Mouse (Mus musculus): Measurements from ENCODE around the gene Ncam1. TPM values are rescaled to one million over a fixed set of nuclear protein-coding genes. Genes with fewer than 3 reads are reported as not detected.
A peak's percentile ranks its signal among the peaks of the same experiment; 100 is the strongest.

Gene Ncam1
- polyA plus RNA-seq, 1 experiment from 2014 or later = 80.0 TPM

DNA sequence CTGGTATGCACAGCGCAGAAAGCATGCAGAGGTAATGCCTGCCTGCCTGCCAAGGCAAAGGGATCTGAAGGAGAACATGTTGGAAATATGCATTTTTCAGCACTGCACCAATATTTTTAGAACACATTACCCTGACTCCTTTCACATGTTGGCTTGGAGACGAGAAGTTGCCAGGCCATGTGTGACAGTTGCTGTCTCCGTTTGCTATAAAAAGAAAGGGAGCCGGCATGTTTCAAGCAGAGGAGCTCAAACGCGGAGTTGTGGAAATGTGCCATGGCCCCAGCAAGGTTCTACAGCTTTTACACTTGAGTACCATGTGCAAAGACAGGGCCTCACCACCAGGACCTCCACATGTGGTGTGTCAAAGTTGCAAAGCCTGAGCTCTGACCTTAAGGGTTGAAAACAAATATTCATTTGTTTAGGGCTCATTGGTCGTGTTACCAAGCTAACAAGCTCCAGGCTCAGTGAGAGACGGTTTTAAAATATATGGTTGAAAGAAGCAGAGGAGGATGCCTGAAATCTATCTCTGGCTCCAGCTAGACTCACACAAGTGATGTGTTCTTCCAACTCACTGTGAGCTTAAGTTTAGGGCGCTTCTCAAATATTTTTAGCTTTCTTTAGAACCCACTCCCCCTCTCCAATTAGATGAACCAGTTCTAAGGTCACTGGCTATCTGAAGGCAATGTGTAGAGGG is 179.9 kb downstream of the Ncam1 start:
- no peak overlapping the region for H3K4me3 ChIP-seq
- no peak for ATAC-seq (ENCODE audit: insufficient number of reproducible peaks, low FRiP score)
- H3K9me3 ChIP-seq (replicated peaks) = no peaks in the 10 kb centered on the region; the same call in 1 of the 2 replicates
- H3K27ac ChIP-seq (ENCODE audit: poor library complexity, severe bottlenecking) = no peak overlapping the region
- H3K9ac ChIP-seq = no peak overlapping the region
- 78% methylated on average over 9 of the region's 9 CpGs for WGBS
- H3K4me1 ChIP-seq (replicated peaks) = peaks cover 8% of the 10 kb centered on the region
- H3K36me3 ChIP-seq = no peaks in the 10 kb centered on the region
- H3K27me3 ChIP-seq (replicated peaks) = no peaks in the 10 kb centered on the region
- H3K4me2 ChIP-seq = no peak overlapping the region

DNA sequence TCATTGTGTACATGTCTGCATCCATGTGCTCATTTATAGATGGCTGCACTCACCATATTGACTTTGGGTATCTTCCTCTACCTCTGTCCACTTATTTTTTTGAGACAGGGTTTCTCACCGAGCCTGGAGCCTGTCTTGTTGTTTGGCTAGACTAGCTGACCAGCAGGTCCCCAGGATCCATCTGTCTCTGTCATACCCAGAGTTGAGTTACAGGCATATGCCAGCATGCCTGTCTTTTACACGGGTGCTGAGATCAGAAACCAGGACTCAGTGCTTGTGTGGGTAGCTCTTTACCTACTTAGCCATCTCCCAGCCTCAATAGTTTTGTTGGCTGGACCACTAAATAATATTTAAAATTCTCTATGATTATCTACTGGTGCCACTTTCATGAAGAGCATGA is 180.5 kb downstream of the Ncam1 start:
- ATAC-seq (ENCODE audit: insufficient number of reproducible peaks, low FRiP score) = no peak
- Histone ChIP-seq H3K27me3 (replicated peaks) (no peaks in the 10 kb centered on the region), H3K4me3 (no peak overlapping the region), H3K9ac (no peak overlapping the region), H3K4me1 (replicated peaks) (peaks cover 8% of the 10 kb centered on the region), H3K4me2 (no peak overlapping the region), H3K9me3 (replicated peaks) (no peaks in the 10 kb centered on the region; the same call in 1 of the 2 replicates), H3K27ac (ENCODE audit: poor library complexity, severe bottlenecking) (no peak overlapping the region), H3K36me3 (no peaks in the 10 kb centered on the region)
- WGBS = 85% methylated on average over 2 of the region's 2 CpGs

DNA sequence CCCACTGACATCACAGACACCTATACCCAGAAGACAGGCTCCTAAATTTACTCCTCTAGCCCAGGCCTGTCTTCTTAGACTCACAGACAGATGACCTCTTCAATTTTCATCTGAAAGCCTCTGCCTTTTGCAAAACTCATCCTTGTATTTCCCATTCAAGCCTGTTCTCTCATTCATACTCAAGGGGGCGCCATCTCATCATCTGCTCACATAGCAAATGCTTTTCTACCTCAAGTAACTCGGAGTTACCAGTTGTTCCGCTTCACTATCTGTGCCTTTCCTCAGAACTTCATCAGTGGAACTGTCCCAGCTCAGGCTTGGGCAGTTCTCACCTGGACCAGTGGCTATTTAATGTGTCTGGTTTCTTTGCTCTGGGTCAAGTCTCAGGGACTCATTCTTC is 181.5 kb downstream of the Ncam1 start:
- Histone ChIP-seq H3K9ac (no peak overlapping the region), H3K36me3 (no peaks in the 10 kb centered on the region), H3K4me3 (no peak overlapping the region), H3K4me2 (no peak overlapping the region), H3K27me3 (replicated peaks) (no peaks in the 10 kb centered on the region), H3K9me3 (replicated peaks) (no peaks in the 10 kb centered on the region; the same call in 1 of the 2 replicates), H3K4me1 (replicated peaks) (peaks cover 8% of the 10 kb centered on the region), H3K27ac (ENCODE audit: poor library complexity, severe bottlenecking) (no peak overlapping the region)
- WGBS = 10% methylated on average over 3 of the region's 3 CpGs
- no peak for ATAC-seq (ENCODE audit: insufficient number of reproducible peaks, low FRiP score)

DNA sequence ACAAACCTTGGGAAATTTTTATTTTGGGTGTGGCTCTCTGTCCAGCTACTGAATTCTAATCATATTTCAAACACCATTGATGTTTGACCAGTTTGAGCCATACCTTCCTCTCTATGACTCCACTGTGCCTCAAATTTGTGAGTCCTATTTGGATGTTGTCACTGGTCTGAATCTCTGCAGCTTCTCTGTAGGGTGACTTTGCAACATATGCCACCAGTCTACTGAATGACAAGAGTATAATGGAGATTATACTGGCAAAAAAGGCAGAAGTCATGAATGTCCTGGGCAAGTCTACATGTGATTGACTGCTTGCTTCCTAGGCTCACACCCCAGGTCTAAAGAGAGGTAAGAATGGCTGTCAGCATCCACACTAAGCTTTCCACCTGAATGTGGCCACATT is 186.3 kb downstream of the Ncam1 start:
- ATAC-seq (ENCODE audit: insufficient number of reproducible peaks, low FRiP score) = no peak
- H3K4me3 ChIP-seq = no peak overlapping the region

DNA sequence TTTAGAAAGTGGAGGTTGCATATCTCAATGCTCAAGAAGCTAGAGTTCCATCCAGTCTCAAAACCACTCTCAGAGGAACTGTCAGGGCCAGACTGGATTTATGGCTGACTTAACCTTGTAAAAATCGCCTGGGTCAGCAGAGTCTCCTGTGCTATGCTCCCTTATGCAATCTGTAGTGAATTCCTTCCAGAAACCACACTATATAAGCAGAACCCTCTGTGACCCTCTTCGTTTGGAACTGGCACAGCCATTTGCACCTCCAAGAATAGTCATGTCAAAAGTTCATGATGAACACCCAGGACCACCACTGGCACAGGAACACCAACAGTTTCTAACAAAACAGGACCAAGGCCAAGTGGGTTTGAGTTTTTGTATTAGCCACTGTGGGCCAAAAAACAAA is 190.5 kb downstream of the Ncam1 start:
- Histone ChIP-seq H3K9ac (no peak overlapping the region), H3K4me3 (no peak overlapping the region), H3K27me3 (replicated peaks) (no peaks in the 10 kb centered on the region), H3K27ac (ENCODE audit: poor library complexity, severe bottlenecking) (no peak overlapping the region), H3K4me2 (no peak overlapping the region), H3K4me1 (replicated peaks) (peaks cover 27% of the 10 kb centered on the region), H3K9me3 (replicated peaks) (no peaks in the 10 kb centered on the region), H3K36me3 (no peaks in the 10 kb centered on the region)
- 69% methylated on average over 2 of the region's 2 CpGs for WGBS
- ATAC-seq (ENCODE audit: insufficient number of reproducible peaks, low FRiP score) = no peak

More for the DNA sequence above, 186.3 kb downstream of the Ncam1 start:
- no peak overlapping the region for H3K27ac ChIP-seq (ENCODE audit: poor library complexity, severe bottlenecking)
- peaks cover 10% of the 10 kb centered on the region for H3K4me1 ChIP-seq (replicated peaks)
- H3K9ac ChIP-seq = no peak overlapping the region
- H3K9me3 ChIP-seq (replicated peaks) = no peaks in the 10 kb centered on the region
- H3K27me3 ChIP-seq (replicated peaks) = no peaks in the 10 kb centered on the region
- no peak overlapping the region for H3K4me2 ChIP-seq
- H3K36me3 ChIP-seq = no peaks in the 10 kb centered on the region

DNA sequence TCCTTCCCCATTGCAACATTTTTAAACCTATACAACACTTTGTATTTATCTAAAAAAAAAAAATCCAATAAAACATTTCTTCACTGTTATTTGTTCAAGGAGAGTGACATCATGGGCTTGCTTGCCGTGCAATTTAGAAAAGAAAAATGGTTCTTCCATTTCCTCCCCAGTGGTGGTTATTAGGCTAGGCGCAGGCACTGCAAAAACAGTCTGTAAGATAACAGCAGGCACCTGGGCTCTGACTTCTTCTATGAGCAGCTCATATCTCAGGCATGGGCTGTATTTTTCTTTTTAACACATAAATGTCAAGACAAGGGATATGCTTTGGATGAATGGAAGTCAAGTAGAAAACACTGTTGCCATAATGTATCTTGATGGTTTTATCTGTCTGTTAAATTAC is 192.0 kb downstream of the Ncam1 start:
- WGBS = 40% methylated on average over 2 of the region's 2 CpGs
- no peak overlapping the region for H3K27ac ChIP-seq (ENCODE audit: poor library complexity, severe bottlenecking)
- H3K4me3 ChIP-seq = no peak overlapping the region
- peaks cover 3% of the 10 kb centered on the region; the same call in 1 of the 2 replicates for H3K36me3 ChIP-seq
- 0 out of 2 replicates have a peak, but pooled peaks cover 4% of the 10 kb centered on the region for H3K27me3 ChIP-seq (replicated peaks)
- ATAC-seq (ENCODE audit: insufficient number of reproducible peaks, low FRiP score) = no peak
- H3K4me1 ChIP-seq (replicated peaks) = peaks cover 27% of the 10 kb centered on the region
- H3K9me3 ChIP-seq (replicated peaks) = no peaks in the 10 kb centered on the region
- H3K4me2 ChIP-seq = no peak overlapping the region
- H3K9ac ChIP-seq = no peak overlapping the region

DNA sequence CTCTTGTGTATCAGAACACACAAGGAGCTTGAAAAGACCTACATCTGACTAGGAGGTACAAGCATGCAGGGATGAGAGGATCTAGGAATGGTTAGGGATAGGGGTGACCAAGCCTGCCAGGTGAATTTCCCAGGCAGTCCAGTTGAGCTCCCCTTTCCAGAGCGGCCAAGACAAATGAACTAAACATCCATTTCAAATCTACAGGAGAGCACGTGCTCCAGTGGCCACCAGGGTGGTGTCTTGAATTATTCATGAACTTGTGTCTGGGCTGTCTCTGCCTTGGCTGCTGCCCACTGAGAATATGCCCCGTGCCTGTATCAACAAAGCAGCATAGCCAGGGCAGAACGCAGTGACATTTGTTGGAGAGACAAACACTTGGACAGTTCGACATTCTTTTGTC is 192.4 kb downstream of the Ncam1 start:
- Histone ChIP-seq H3K27me3 (replicated peaks) (0 out of 2 replicates have a peak, but pooled peaks cover 4% of the 10 kb centered on the region), H3K4me1 (replicated peaks) (peaks cover 27% of the 10 kb centered on the region), H3K4me2 (peak overlapping the region; percentile 37; the same call in 1 of the 2 replicates), H3K9me3 (replicated peaks) (no peaks in the 10 kb centered on the region), H3K36me3 (peaks cover 3% of the 10 kb centered on the region; the same call in 1 of the 2 replicates), H3K27ac (ENCODE audit: poor library complexity, severe bottlenecking) (peak overlapping the region; percentile 51), H3K4me3 (no peak overlapping the region), H3K9ac (no peak overlapping the region)
- ATAC-seq (ENCODE audit: insufficient number of reproducible peaks, low FRiP score) = peak; percentile 48; the same call in 1 of the 2 replicates
- 33% methylated on average over 5 of the region's 5 CpGs for WGBS

DNA sequence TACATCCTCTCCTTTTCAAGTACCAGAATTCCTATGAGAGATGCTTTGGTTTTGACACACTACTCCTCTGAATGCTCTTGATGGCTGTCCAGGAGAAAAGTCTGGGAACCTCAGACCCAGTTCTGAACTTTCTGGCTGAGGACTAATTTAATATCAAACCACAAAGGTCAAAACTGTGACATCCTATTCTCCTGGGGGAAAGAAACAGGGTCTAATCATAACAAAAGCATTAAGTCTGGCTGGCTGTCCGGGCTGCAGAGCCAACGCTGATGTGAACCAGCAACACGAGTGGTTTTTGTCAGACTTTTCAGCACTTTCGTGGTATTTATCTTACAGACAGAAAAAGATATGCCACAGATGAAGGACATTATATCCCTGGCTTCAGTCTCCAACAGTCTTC is 192.9 kb downstream of the Ncam1 start:
- Histone ChIP-seq H3K9me3 (replicated peaks) (no peaks in the 10 kb centered on the region), H3K4me2 (peak overlapping the region; percentile 37; the same call in 1 of the 2 replicates), H3K27ac (ENCODE audit: poor library complexity, severe bottlenecking) (peak overlapping the region; percentile 51), H3K4me1 (replicated peaks) (peaks cover 27% of the 10 kb centered on the region), H3K4me3 (no peak overlapping the region), H3K27me3 (replicated peaks) (0 out of 2 replicates have a peak, but pooled peaks cover 4% of the 10 kb centered on the region), H3K9ac (no peak overlapping the region), H3K36me3 (peaks cover 3% of the 10 kb centered on the region; the same call in 1 of the 2 replicates)
- ATAC-seq (ENCODE audit: insufficient number of reproducible peaks, low FRiP score) = no peak
- WGBS = 8% methylated on average over 4 of the region's 4 CpGs

DNA sequence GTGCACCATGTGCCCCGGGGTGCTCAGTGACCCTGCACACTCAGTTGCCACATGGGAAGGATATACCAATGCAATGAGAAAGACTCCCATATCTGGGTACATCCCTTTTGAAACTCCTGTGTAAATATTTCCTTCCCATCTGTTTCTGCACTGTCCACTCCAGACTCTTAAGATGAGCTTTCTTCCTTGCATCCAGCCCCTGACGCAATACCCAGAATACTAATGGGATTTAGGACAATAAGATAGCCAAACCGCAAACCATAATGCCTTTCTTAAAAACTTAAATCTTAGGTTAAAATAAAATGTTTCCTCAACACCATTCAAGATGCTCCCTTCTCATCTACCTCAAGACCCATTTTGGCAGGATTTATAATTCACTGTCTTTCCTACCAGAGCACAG is 193.4 kb downstream of the Ncam1 start:
- H3K4me2 ChIP-seq = no peak overlapping the region

DNA sequence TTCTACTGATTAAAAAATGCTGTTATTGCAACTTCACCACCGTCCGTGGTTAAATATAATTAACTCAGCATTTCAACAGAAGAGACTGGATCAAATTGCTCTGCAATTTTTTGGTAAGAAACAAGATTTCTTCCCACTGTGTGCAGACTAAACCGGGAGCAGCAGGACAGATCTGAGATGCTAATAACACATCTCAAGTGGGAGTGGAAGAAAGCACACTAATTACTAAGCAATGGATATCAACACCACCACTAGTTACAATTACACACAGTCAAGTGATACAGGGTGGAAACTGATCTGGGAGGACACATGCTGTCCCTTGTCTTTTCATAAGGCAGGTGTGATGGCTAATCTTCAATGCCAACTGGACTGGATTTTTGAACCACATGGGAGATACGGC is 197.5 kb downstream of the Ncam1 start:
- no peak for ATAC-seq (ENCODE audit: insufficient number of reproducible peaks, low FRiP score)
- peaks cover 3% of the 10 kb centered on the region; the same call in 1 of the 2 replicates for H3K36me3 ChIP-seq
- H3K9me3 ChIP-seq (replicated peaks) = no peaks in the 10 kb centered on the region
- H3K9ac ChIP-seq = no peak overlapping the region
- H3K4me2 ChIP-seq = no peak overlapping the region
- no peak overlapping the region for H3K4me3 ChIP-seq
- WGBS = 76% methylated on average over 4 of the region's 4 CpGs
- H3K27ac ChIP-seq (ENCODE audit: poor library complexity, severe bottlenecking) = no peak overlapping the region
- H3K27me3 ChIP-seq (replicated peaks) = 0 out of 2 replicates have a peak, but pooled peaks cover 4% of the 10 kb centered on the region
- peaks cover 16% of the 10 kb centered on the region for H3K4me1 ChIP-seq (replicated peaks)

More for the DNA sequence above, 193.4 kb downstream of the Ncam1 start:
- H3K9me3 ChIP-seq (replicated peaks) = no peaks in the 10 kb centered on the region
- H3K4me1 ChIP-seq (replicated peaks) = peaks cover 27% of the 10 kb centered on the region
- 0 out of 2 replicates have a peak, but pooled peaks cover 4% of the 10 kb centered on the region for H3K27me3 ChIP-seq (replicated peaks)
- WGBS = 73% methylated on average over 3 of the region's 3 CpGs
- H3K27ac ChIP-seq (ENCODE audit: poor library complexity, severe bottlenecking) = no peak overlapping the region
- H3K4me3 ChIP-seq = no peak overlapping the region
- H3K36me3 ChIP-seq = peaks cover 3% of the 10 kb centered on the region; the same call in 1 of the 2 replicates
- no peak overlapping the region for H3K9ac ChIP-seq
- ATAC-seq (ENCODE audit: insufficient number of reproducible peaks, low FRiP score) = no peak

DNA sequence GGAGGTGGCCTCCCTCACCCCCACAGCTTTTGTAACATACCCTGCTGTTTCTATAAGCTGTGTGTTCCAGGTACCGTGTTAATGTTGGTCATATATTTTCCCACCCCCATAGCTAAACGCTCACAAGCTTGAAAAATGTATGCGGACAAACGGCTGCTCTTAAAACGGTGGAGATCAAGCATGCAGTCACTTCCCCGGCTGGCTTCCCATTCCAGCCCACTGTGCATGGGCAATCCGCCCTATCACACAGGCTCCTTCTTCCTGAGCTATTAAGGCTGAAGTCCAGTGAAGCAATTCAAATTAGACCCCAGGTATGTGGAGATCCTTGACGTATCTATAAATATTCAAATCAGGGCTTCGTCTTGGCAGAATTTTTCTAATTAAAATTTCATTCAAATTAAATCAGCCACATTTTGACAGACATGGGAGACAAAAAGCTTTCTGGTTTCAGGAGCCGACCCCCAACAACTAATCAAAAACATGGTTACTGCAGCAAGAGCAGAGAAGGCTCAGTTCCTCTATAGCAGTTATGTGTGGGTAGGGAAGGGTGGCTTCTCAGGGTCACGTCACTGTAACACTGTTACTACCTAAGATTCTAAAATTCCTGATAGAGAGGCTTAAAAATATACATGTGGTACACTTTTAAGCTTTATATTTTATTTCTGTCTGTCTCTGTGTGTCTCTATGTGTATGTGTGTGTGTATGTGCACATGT is 202.9 kb downstream of the Ncam1 start:
- H3K27ac ChIP-seq (ENCODE audit: poor library complexity, severe bottlenecking) = no peak overlapping the region; the same call in 1 of the 2 replicates

More for the DNA sequence above, 202.9 kb downstream of the Ncam1 start:
- 0 out of 2 replicates have a peak overlapping the region, but pooled peaks have one; percentile 3 for H3K9ac ChIP-seq
- no peaks in the 10 kb centered on the region for H3K9me3 ChIP-seq (replicated peaks)
- 57% methylated on average over 11 of the region's 11 CpGs for WGBS
- no peaks in the 10 kb centered on the region for H3K27me3 ChIP-seq (replicated peaks)
- H3K4me3 ChIP-seq = no peak overlapping the region
- no peak for ATAC-seq (ENCODE audit: insufficient number of reproducible peaks, low FRiP score)
- no peaks in the 10 kb centered on the region for H3K36me3 ChIP-seq
- H3K4me1 ChIP-seq (replicated peaks) = peaks cover 34% of the 10 kb centered on the region
- peak overlapping the region; percentile 15; the same call in 1 of the 2 replicates for H3K4me2 ChIP-seq

All from heart, embryonic 12.5 days (tissue).